Mouse (Mus musculus) kidney, embryonic 15.5 days (tissue): ENCODE measurements around the gene Eif2s2. TPM values are rescaled to one million over a fixed set of nuclear protein-coding genes. Genes with fewer than 3 reads are reported as not detected.
"Not testable (repeated sequence)": the region's sequence is repeated elsewhere in the genome, so short reads cannot be mapped to it uniquely, and the experiment has no call there.

Source experiments
- ATAC-seq: fragments of 200-750 bp; cut with Nextera tagmentation; replicated peaks from 2 replicates; pipeline ENCODE4 v1.8.0; 2017; ENCODE audit warnings: moderate TSS enrichment; ENCODE audit not compliant: low FRiP score
- H3K27ac ChIP-seq: fragments of 300-500 bp; sonication (generic); 2 replicates; pipeline ENCODE4 v1.5.1; 2015; ENCODE audit warnings: mild to moderate bottlenecking, inconsistent platforms
- H3K27me3 ChIP-seq: fragments of 300-500 bp; sonication (generic); 2 replicates; pipeline ENCODE4 v1.6.1; 2015; ENCODE audit warnings: inconsistent platforms
- H3K36me3 ChIP-seq: fragments of 300-500 bp; sonication (generic); 2 replicates; pipeline ENCODE4 v1.6.1; 2015; ENCODE audit warnings: inconsistent platforms
- H3K4me1 ChIP-seq: fragments of 300-500 bp; sonication (generic); 2 replicates; pipeline ENCODE4 v1.6.1; 2015; ENCODE audit warnings: inconsistent platforms
- H3K4me2 ChIP-seq: fragments of 300-500 bp; sonication (generic); 2 replicates; pipeline ENCODE4 v1.6.1; 2015; ENCODE audit warnings: moderate library complexity, mild to moderate bottlenecking, inconsistent platforms
- H3K4me3 ChIP-seq: fragments of 300-500 bp; sonication (generic); replicated peaks from 2 replicates; pipeline ENCODE4 v1.5.1; 2015; ENCODE audit warnings: mild to moderate bottlenecking, inconsistent platforms
- H3K9ac ChIP-seq: fragments of 300-500 bp; sonication (generic); 2 replicates; pipeline ENCODE4 v1.6.1; 2015; ENCODE audit warnings: mild to moderate bottlenecking, inconsistent platforms
- H3K9me3 ChIP-seq: fragments of 300-500 bp; sonication (generic); replicated peaks from 2 replicates; pipeline ENCODE4 v1.6.1; 2016; ENCODE audit warnings: inconsistent platforms
- WGBS: fragments of 180-500 bp; shearing (Covaris S2); methylation state at CpG from one replicate; pipeline ENCODE4 v1.1.7; 2015; ENCODE audit warnings: mixed read lengths; 5-methylcytosine and 5-hydroxymethylcytosine counted together
- polyA plus RNA-seq: library from polyadenylated mRNA; unstranded; fragments of >200 nt; fragmentation: Nextera tagmentation; extraction: Ambion mirVana; gene quantifications from 2 replicates; pipeline ENCODE4 v1.2.1, GENCODE M21; 2015

Eif2s2 gene
- 93.7 and 97.8 TPM in 2 replicates for polyA plus RNA-seq

GRCm38 (mm10) chr2:154892201-154893044, at the start of gene Eif2s2:
Gene Eif2s2 (minus strand): TSS chr2:154892935.
- Histone ChIP-seq H3K4me3 (peak within 1 kb of the TSS; percentile 72), H3K4me2 (peak within 1 kb of the TSS; percentile 72), H3K9ac (peak within 1 kb of the TSS; percentile 73), H3K36me3 (peaks cover 8% of the 10 kb centered on the region), H3K4me1 (peaks cover 23% of the 10 kb centered on the region), H3K9me3 (no peaks in the 10 kb centered on the region), H3K27me3 (no peaks in the 10 kb centered on the region), H3K27ac (peak within 1 kb of the TSS; percentile 91)
- under 1% methylated on average over 75 of the region's 75 CpGs for WGBS
- peak; percentile 99 for ATAC-seq

- H3K4me1 ChIP-seq, result 0 out of 2 replicates have a peak, but pooled peaks cover 5% of the 10 kb centered on the region
- 75% methylated on average over 10 of the region's 10 CpGs for WGBS
- no peaks in the 10 kb centered on the region for H3K27me3 ChIP-seq
- no peak overlapping the region for H3K4me2 ChIP-seq
- no peak overlapping the region for H3K4me3 ChIP-seq
- H3K27ac ChIP-seq, result no peak overlapping the region
- no peak overlapping the region for H3K9ac ChIP-seq
- no peaks in the 10 kb centered on the region for H3K9me3 ChIP-seq
- no peaks in the 10 kb centered on the region for H3K36me3 ChIP-seq
- no peak for ATAC-seq
Observed at GRCm38 (mm10) chr2:154941952-154942351, 49.2 kb upstream of the Eif2s2 start.

GRCm38 (mm10) chr2:154937547-154938390, 45.0 kb upstream of the Eif2s2 start:
- H3K36me3 ChIP-seq, result no peaks in the 10 kb centered on the region
- 66% methylated on average over 8 of the region's 8 CpGs for WGBS
- H3K4me1 ChIP-seq, result 0 out of 2 replicates have a peak, but pooled peaks cover 3% of the 10 kb centered on the region
- no peak overlapping the region for H3K4me3 ChIP-seq
- H3K4me2 ChIP-seq, result no peak overlapping the region
- H3K9ac ChIP-seq, result no peak overlapping the region
- H3K27ac ChIP-seq, result no peak overlapping the region
- no peaks in the 10 kb centered on the region for H3K27me3 ChIP-seq
- ATAC-seq, result no peak
- no peaks in the 10 kb centered on the region for H3K9me3 ChIP-seq

- H3K4me2 ChIP-seq, result no peak overlapping the region
- no peak overlapping the region for H3K4me3 ChIP-seq
- H3K27ac ChIP-seq, result no peak overlapping the region
- 70% methylated on average over 11 of the region's 11 CpGs for WGBS
- no peak overlapping the region for H3K9ac ChIP-seq
- H3K27me3 ChIP-seq, result no peaks in the 10 kb centered on the region
- H3K36me3 ChIP-seq, result no peaks in the 10 kb centered on the region
- ATAC-seq, result no peak
- H3K4me1 ChIP-seq, result no peaks in the 10 kb centered on the region
- H3K9me3 ChIP-seq, result no peaks in the 10 kb centered on the region
Observed at GRCm38 (mm10) chr2:154936536-154937155, 43.9 kb upstream of the Eif2s2 start.

- Histone ChIP-seq H3K9ac (no peak overlapping the region), H3K4me3 (no peak overlapping the region), H3K4me1 (no peaks in the 10 kb centered on the region), H3K4me2 (no peak overlapping the region), H3K36me3 (no peaks in the 10 kb centered on the region), H3K27me3 (no peaks in the 10 kb centered on the region), H3K27ac (no peak overlapping the region), H3K9me3 (no peaks in the 10 kb centered on the region)
- no peak for ATAC-seq
- whole genome bisulfite sequencing, result 65% methylated on average over 6 of the region's 6 CpGs
Observed at GRCm38 (mm10) chr2:154936106-154936505, 43.4 kb upstream of the Eif2s2 start.

GRCm38 (mm10) chr2:154933884-154934283, 41.1 kb upstream of the Eif2s2 start:
- Histone ChIP-seq H3K4me1 (no peaks in the 10 kb centered on the region), H3K27me3 (no peaks in the 10 kb centered on the region), H3K4me3 (no peak overlapping the region), H3K9me3 (no peaks in the 10 kb centered on the region), H3K9ac (no peak overlapping the region), H3K36me3 (no peaks in the 10 kb centered on the region), H3K27ac (no peak overlapping the region), H3K4me2 (no peak overlapping the region)
- 69% methylated on average over 4 of the region's 4 CpGs for whole genome bisulfite sequencing
- no peak for ATAC-seq

GRCm38 (mm10) chr2:154928298-154928697, 35.6 kb upstream of the Eif2s2 start:
- ATAC-seq, result no peak
- Histone ChIP-seq H3K4me3 (no peak overlapping the region), H3K4me1 (no peaks in the 10 kb centered on the region), H3K27me3 (no peaks in the 10 kb centered on the region), H3K4me2 (no peak overlapping the region), H3K9me3 (no peaks in the 10 kb centered on the region), H3K27ac (no peak overlapping the region), H3K9ac (no peak overlapping the region), H3K36me3 (no peaks in the 10 kb centered on the region)
- 67% methylated on average over 2 of the region's 2 CpGs for WGBS

GRCm38 (mm10) chr2:154926843-154927242, 34.1 kb upstream of the Eif2s2 start:
- Histone ChIP-seq H3K9ac (no peak overlapping the region), H3K27ac (no peak overlapping the region), H3K4me1 (no peaks in the 10 kb centered on the region), H3K4me3 (no peak overlapping the region), H3K27me3 (no peaks in the 10 kb centered on the region), H3K9me3 (no peaks in the 10 kb centered on the region), H3K36me3 (no peaks in the 10 kb centered on the region), H3K4me2 (no peak overlapping the region)
- ATAC-seq, result no peak
- 63% methylated on average over 6 of the region's 6 CpGs for WGBS

GRCm38 (mm10) chr2:154925411-154926031, 32.8 kb upstream of the Eif2s2 start:
- no peak for ATAC-seq
- H3K9ac ChIP-seq, result no peak overlapping the region

GRCm38 (mm10) chr2:154922134-154922533, 29.4 kb upstream of the Eif2s2 start:
- H3K9me3 ChIP-seq, H3K4me3 ChIP-seq, H3K9ac ChIP-seq, H3K27me3 ChIP-seq, H3K36me3 ChIP-seq, H3K4me1 ChIP-seq, H3K27ac ChIP-seq, H3K4me2 ChIP-seq, ATAC-seq: not testable (repeated sequence)
- no CpG with 5 or more reads among the region's 4 CpGs for WGBS

More at GRCm38 (mm10) chr2:154925411-154926031, 32.8 kb upstream of the Eif2s2 start:
- Histone ChIP-seq H3K27ac (no peak overlapping the region), H3K4me1 (no peaks in the 10 kb centered on the region), H3K27me3 (no peaks in the 10 kb centered on the region), H3K36me3 (no peaks in the 10 kb centered on the region), H3K4me3 (no peak overlapping the region), H3K4me2 (no peak overlapping the region), H3K9me3 (no peaks in the 10 kb centered on the region)
- WGBS, result 68% methylated on average over 7 of the region's 7 CpGs

GRCm38 (mm10) chr2:154920896-154921295, 28.2 kb upstream of the Eif2s2 start:
- no peak overlapping the region for H3K4me2 ChIP-seq
- no peaks in the 10 kb centered on the region for H3K4me1 ChIP-seq
- H3K36me3 ChIP-seq, result no peaks in the 10 kb centered on the region
- no peak for ATAC-seq
- no peak overlapping the region for H3K4me3 ChIP-seq
- H3K9me3 ChIP-seq, result no peaks in the 10 kb centered on the region
- no peak overlapping the region for H3K27ac ChIP-seq
- H3K9ac ChIP-seq, result no peak overlapping the region
- no peaks in the 10 kb centered on the region for H3K27me3 ChIP-seq
- 84% methylated on average over 7 of the region's 7 CpGs for WGBS
